Mouse (Mus musculus) kidney, adult 18-20 months (tissue): ENCODE data around the gene Nipa1.
"Not testable (repeated sequence)": the region's sequence is repeated elsewhere in the genome, so short reads cannot be mapped to it uniquely, and the experiment has no call there.

Experiments used
- DNase-seq: peaks from one replicate; pipeline ENCODE4 v3.0.0; 2021

The Nipa1 gene

DNA sequence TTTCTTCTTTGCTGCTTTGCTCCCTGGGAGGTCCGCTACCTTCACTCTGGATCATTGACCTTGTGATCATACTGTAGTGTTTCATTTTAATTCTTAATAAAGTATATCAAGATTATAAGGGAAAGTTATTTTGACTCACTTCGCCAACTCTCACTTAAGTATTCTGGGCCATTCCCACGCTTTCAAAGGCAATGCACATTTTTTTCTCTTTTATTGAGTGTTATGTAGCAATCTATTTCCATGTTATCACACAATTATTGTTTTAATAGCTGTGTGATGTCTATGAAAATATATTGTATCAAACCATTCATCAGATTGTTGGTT is at the start of gene Nipa1:
TSS of gene Nipa1 (minus strand) at position 25 of the 324 bp plus-strand sequence.
- no peak for DNase-seq

DNA sequence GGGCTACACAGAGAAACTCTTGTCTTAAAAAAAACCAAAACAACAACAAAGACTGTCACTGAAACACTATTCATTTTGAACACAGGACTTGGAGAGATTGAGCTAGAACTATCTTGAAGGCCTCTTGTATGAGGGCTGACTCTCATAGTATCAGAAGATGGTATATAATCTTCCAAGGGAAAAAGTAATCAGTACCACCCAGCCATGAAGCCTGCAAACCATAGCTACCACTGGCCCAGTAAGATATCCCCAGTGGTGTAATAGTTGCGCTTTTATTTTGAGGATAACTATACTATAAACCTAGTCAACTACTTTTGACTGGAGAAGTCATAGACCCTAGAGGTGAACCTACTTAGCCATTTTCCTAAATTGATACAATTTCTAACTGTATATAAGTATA is 46.9 kb upstream of the Nipa1 start:
- DNase-seq = no peak

GRCm38 (mm10) chr7:56066136-56066535 is 46.4 kb upstream of the Nipa1 start:
- DNase-seq = no peak

DNA sequence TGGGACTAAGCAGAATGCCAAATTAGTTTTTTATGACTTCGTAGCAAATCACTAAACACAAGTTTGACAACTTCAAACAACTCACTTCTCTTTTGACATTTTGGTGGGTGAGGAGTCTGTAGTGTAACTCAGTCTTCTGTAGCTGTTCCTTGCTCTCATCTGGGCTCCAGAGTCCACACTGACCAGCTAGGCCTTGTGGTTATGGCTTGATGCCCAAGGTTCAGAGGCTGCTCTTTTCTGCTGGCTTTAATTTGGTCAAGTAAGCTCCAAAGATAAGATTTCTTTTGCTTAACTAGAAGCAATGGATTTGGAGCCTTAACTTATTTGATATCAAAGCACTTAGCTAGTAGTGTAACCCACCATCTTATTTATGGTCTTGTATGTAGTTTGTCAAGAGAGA is 45.1 kb upstream of the Nipa1 start:
- peak; percentile 47 for DNase-seq

GRCm38 (mm10) chr7:56055338-56055737 is 35.6 kb upstream of the Nipa1 start:
- no peak for DNase-seq

DNA sequence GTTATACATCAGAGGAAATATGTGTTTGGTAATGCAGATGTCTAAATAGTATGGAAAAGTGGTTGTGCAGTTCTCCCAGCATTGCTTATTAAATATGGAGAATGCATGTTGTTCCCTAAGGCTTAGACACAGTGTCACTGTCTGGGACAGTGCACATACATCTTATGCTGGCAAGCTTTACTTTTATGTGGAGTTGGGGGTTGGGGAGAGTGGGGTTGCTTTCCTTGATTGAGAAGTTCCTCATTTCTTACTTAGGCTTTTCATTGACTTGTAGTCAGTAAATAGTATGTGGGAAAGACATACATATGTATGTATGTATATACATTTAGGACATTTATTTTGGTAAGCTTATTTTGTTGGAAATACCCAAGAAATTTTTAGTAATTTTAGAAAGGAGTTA is 33.2 kb upstream of the Nipa1 start:
- DNase-seq = no peak

- peak; percentile 53 for DNase-seq
Measured at GRCm38 (mm10) chr7:56050487-56050911, 30.7 kb upstream of the Nipa1 start.

- peak; percentile 99 for DNase-seq
Measured at GRCm38 (mm10) chr7:56049831-56050321, 30.1 kb upstream of the Nipa1 start, which contains the start of gene Herc2. Gene Herc2 (plus strand): TSS chr7:56050196.

DNA sequence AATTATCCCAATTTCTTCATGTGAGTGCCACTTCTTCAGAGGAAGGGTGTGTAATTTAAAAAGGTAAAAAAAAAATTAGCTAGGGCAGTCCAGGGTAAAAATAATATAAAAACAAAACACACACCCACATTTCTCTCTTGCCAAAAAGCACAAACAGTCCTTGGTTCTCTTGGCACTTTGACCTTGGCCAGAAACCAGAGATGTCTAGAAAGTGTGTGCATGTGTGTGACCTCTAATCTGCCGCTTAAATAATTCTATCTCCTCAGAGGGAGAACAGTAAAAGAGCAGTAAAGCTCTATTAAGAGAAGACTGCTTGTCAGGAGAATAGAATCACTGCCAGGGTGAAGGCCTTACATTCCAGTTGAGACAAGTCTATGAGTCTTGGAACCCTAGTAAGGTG is 27.4 kb upstream of the Nipa1 start:
- DNase-seq = no peak

- no peak for DNase-seq
Measured at GRCm38 (mm10) chr7:56044267-56044629, 24.5 kb upstream of the Nipa1 start.

DNA sequence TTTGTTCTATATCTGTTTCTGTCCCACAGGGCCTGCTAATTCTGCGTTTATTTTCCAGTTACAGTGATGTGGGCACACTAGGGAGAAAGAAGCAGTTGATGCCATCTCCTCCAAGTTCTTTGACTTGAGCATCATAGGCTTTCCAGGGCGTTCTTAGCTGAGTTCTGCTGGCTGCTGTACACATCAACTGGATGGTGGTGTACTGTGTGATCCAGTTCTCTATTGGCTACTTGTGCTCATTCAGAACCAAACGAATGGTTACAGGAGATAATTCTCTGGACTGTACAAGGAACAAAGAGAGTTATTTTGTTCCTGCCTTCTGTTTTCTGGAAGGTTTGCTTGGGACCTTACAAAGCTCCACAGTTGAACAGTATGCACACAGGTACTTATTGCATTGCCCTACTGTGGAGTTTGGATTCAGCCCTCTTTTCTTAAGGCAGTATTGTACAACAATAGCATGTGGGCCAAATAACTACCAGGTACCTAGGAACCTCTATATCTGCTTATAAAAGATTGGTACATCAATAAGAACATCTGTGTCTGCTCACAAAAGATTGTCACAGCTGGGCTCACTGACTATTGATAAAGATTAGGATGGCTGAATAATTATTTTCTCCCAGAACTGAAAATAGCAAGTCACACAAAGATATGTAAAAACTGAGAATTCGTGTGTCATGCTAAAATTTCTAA is 24.0 kb upstream of the Nipa1 start:
- DNase-seq = no peak

DNA sequence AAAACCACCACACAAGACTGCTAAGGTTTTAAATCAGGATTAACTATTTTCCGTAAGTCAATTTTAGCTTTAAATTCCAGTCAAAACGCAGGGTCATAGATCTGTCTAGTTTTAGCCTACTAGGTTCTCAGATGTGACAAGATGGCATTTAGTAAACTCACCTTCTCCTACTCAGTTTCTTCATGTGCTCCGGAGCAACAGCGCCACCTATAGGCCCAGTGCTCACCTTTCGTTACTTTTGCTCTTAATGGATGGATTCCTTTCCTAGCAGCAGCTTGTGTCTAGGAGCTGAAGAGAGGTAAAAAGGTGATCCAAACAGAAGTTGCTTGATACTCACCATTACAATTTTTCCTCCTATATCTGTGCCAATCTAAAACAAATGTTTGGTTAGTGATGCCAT is 22.6 kb upstream of the Nipa1 start:
- peak; percentile 82 for DNase-seq

DNA sequence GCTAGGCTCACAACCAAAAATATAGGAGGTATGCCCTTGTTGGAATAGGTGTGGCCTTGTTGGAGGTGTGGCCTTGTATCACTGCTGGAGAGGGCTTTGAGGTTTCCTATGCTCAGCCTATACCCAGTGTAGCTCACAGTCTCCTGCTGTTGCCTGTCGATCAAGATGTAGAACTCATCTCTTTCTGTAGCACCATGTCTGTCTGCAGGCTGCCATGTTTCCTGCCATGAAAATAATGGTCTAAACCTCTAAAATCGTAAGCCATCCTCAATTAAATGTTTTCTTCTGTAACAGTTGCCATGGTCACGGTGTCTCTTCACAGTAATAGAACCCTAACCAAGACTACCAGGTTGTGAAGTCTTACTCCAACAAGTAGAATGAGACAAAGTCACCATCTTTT is 3.8 kb upstream of the Nipa1 start:
- no peak for DNase-seq

DNA sequence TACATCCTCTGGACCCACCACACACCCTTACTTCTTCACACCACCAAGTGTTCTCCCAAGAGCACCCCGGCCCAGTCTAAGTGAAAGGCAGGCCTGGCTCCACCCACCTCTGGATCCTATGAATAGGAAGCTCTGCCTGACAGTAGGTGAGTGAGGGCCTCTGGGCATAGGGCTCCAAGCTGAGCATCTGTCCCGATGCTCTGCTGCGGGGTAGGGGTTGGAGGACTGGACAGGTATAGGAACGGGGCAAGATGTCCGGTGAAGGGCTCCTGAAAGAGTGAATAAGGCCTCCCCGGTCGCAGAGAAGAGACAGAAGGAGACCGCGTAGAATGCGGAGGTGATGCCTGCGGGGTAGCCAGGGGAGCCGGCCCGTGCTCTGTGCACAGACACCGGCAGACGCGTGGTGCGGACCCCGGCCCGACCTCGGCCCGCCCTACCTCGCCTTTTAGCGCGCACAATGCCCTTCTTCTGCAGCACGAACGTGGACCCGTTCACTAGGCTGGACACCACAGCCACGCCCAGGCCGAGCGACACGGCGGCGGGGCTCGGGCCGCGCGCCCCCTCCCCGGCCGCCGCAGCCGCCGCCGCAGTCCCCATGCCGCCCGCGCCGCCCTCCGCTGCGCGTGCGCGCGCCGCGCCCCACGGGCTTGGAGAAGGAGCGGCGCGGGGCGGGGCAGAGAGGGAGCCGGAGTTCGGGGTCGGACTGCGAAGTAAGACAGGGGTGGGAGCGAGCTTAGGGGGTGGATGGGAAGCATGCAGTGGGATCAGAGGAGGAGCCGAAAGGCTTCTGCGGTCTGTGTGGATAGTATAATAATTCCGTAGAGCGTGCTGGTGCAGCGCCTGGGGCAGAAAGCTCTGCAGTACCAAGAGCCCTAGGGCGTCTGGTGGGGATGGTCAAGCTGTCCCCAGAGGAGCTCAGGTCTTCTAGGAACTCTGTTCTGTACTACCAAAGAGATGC is 503 bp downstream of the Nipa1 start:
- DNase-seq = peak; percentile 69

- DNase-seq = peak; percentile 7
Measured at GRCm38 (mm10) chr7:56018446-56018971, 1.2 kb downstream of the Nipa1 start.

- no peak for DNase-seq
Measured at GRCm38 (mm10) chr7:56017761-56018160, 2.0 kb downstream of the Nipa1 start.

- no peak for DNase-seq
Measured at GRCm38 (mm10) chr7:56015837-56016236, 3.9 kb downstream of the Nipa1 start.

- DNase-seq = no peak
Measured at GRCm38 (mm10) chr7:56015172-56015571, 4.6 kb downstream of the Nipa1 start.

DNA sequence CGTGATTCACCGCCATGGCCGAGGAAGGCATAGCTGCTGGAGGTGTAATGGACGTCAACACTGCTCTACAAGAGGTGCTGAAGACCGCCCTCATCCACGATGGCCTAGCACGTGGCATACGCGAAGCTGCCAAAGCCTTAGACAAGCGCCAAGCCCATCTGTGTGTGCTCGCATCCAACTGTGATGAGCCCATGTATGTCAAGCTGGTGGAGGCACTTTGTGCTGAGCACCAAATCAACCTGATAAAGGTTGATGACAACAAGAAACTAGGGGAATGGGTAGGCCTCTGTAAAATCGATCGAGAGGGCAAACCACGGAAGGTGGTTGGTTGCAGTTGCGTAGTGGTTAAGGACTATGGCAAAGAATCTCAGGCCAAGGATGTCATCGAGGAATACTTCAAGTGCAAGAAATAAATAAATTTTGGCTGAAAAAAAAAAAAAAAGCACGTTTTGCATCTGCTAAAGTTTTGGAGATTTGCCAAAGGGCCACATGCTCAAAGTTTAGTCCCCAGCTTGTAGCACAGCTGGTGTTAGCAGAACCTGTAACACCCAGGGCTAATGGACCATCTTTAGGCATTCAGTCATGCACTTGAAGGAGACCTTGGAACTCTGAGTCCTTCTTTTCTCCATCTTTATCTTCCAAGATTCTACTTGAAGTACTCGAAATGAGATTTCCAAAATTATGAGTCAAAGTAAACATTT is 5.6 kb downstream of the Nipa1 start:
- not testable (repeated sequence) for DNase-seq

DNA sequence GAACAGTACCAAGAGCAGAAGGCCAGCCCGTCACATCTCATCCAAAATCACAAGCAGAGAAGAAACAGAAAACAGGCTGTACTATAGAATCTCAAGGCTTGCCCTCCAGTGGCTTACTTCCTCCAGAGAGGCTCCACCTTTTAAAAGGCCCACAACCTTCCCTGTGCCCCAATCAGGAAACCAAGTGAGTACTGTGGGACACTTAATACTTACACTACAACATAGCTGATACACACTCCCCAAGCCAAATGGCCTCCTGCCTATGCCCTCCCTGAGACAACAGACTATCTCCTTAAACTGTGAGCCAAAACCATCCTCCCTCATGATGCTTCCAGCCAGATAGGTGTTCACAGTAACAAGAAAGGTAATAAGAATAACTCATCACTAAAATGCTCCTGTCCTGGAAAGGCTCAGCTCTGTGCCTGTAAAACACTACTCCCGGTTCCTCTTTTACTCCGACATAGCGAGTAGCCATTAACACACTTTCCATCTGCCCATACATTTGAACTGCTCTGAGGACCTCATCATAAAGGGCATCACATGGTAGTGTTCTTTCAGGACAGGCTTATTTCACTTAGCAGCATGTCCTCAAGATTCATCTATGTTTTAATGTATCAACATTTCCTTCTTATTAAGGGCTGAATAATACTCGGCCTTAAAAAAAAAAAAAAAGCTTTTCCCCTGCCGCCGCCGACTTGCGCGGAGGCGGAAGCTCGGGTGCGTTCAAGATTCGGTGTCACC is 6.3 kb downstream of the Nipa1 start:
- DNase-seq = no peak

DNA sequence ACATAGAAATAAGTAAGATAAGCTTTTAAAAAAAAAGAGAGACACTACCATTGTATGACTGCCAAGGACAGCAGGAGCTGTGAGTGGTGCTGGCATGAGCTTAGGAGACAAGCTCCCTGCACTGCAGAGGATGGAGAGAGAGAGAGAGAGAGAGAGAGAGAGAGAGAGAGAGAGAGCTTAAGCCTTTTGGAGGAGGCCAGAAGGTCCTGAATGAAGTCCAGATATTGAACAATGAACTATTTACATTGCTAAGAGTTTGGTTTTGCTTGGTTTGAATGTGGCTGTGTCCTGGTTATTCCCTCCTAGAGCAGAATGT is 8.8 kb downstream of the Nipa1 start:
- no peak for DNase-seq

DNA sequence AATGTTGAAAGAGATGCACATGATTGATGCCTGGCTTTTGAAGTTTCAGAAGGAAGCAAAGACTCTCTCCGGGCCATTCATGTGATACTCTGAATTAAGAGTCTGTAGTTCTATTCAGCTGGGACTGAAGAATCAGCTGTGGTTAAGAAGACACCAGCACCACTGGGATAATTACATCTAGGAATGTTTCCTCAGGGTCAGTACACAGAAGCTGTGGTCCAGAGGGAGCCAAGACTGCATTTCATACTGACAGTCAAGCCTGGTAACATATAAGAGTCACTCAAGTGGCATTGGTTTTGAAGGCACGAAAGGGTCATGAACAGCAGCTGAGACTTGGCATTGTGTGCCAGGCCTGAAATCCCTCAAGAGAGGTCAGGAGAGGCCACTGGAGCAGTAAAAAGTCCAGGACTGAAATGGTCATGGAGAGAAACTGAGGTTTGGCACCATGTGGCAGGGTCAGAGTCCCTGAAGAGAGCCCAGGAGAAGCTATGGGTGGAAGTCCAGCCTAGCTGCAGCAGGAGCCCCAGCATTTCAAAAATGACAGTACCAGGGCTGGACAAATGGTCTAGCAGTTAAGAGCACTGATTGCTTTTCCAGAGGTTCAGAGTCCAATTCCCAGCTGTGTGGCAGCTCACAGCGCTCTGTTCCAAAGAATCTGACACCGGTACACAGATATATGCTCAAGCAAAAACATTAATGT is 9.3 kb downstream of the Nipa1 start:
- peak; percentile 23 for DNase-seq
